Mouse (Mus musculus): ENCODE measurements around the gene Nectin2. TPM values are rescaled to one million over a fixed set of nuclear protein-coding genes. Genes with fewer than 3 reads are reported as not detected.

The Nectin2 gene
- polyA plus RNA-seq, 1 experiment from 2014 or later, result 95.3 TPM

- Histone ChIP-seq H3K27me3 (no peaks in the 10 kb centered on the region), H3K9me3 (no peaks in the 10 kb centered on the region), H3K4me2 (replicated peaks) (no peak within 1 kb of the TSS), H3K4me1 (no peaks in the 10 kb centered on the region), H3K4me3 (no peak within 1 kb of the TSS), H3K27ac (no peak within 1 kb of the TSS), H3K36me3 (no peaks in the 10 kb centered on the region), H3K9ac (no peak within 1 kb of the TSS)
- WGBS, result 60% methylated on average over 8 of the region's 8 CpGs
- no peak for ATAC-seq (ENCODE audit: insufficient number of reproducible peaks, insufficient read depth, low FRiP score, low TSS enrichment)
Measured at GRCm38 (mm10) chr7:19677872-19678271, 72.4 kb downstream of the Nectin2 start, which contains the start of gene Apoc2. Gene Apoc2, minus strand, starts transcription at chr7:19677941.

DNA sequence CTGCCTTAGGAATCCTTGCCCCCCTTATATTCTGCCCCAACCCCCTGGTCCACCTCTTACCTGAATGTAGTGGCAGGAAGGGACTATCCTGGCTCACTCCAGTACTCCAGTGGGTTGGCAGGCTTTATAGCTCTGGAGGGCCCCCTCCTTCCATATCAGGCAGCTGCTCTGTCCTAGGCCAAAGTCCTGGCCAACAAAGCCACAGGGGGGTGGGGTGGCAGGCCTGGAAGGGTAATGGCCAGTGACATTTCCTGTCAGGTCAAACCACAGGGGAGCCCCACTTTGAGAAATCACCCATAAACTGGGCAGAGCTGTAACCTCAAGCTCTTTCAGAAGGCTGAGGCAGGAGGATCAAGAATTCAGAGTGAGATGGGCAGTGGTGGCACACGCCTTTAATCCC is 73.6 kb downstream of the Nectin2 start:
- Histone ChIP-seq H3K36me3 (no peaks in the 10 kb centered on the region), H3K4me2 (replicated peaks) (no peak overlapping the region), H3K27me3 (no peaks in the 10 kb centered on the region), H3K4me1 (no peaks in the 10 kb centered on the region), H3K4me3 (no peak overlapping the region), H3K27ac (no peak overlapping the region), H3K9me3 (no peaks in the 10 kb centered on the region), H3K9ac (no peak overlapping the region)
- 73% methylated on average over 1 of the region's 1 CpGs for WGBS
- ATAC-seq (ENCODE audit: insufficient number of reproducible peaks, insufficient read depth, low FRiP score, low TSS enrichment), result no peak

GRCm38 (mm10) chr7:19675824-19676223 is 74.5 kb downstream of the Nectin2 start:
- no peaks in the 10 kb centered on the region for H3K9me3 ChIP-seq
- whole genome bisulfite sequencing, result 80% methylated on average over 10 of the region's 10 CpGs
- H3K27me3 ChIP-seq, result no peaks in the 10 kb centered on the region
- no peak overlapping the region for H3K27ac ChIP-seq
- H3K4me1 ChIP-seq, result no peaks in the 10 kb centered on the region
- no peak overlapping the region for H3K4me3 ChIP-seq
- ATAC-seq (ENCODE audit: insufficient number of reproducible peaks, insufficient read depth, low FRiP score, low TSS enrichment), result no peak
- H3K36me3 ChIP-seq, result no peaks in the 10 kb centered on the region
- H3K4me2 ChIP-seq (replicated peaks), result no peak overlapping the region
- H3K9ac ChIP-seq, result no peak overlapping the region

GRCm38 (mm10) chr7:19673083-19673699 is 77.1 kb downstream of the Nectin2 start:
- no peaks in the 10 kb centered on the region for H3K9me3 ChIP-seq
- H3K4me1 ChIP-seq, result peaks cover 4% of the 10 kb centered on the region; the same call in 1 of the 2 replicates
- no peaks in the 10 kb centered on the region for H3K27me3 ChIP-seq
- no peak overlapping the region for H3K4me2 ChIP-seq (replicated peaks)
- no peak overlapping the region for H3K4me3 ChIP-seq
- no peaks in the 10 kb centered on the region for H3K36me3 ChIP-seq
- H3K9ac ChIP-seq, result no peak overlapping the region
- H3K27ac ChIP-seq, result no peak overlapping the region
- WGBS, result 62% methylated on average over 14 of the region's 14 CpGs
- no peak for ATAC-seq (ENCODE audit: insufficient number of reproducible peaks, insufficient read depth, low FRiP score, low TSS enrichment)

DNA sequence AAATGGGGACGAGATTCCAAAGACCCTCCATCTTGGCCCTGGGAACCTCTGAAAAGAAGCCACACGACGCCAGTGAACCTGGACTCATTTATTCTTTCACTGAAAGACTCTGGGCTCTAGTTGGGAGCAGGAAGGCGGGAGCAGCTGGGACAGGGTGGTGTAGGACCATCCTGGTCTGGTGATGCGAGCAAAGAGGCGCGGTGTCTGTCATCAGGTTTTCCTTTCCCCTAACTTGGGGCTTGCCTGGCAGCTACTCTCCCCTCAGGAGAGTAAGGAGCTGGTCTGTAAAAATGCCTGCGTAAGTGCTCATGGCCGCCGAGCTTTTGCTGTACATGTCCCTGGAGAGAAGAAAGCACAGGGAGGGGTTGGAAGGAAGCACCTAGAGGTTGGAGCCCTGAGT is 78.8 kb downstream of the Nectin2 start:
- WGBS, result 70% methylated on average over 10 of the region's 10 CpGs
- peaks cover 4% of the 10 kb centered on the region; the same call in 1 of the 2 replicates for H3K4me1 ChIP-seq

DNA sequence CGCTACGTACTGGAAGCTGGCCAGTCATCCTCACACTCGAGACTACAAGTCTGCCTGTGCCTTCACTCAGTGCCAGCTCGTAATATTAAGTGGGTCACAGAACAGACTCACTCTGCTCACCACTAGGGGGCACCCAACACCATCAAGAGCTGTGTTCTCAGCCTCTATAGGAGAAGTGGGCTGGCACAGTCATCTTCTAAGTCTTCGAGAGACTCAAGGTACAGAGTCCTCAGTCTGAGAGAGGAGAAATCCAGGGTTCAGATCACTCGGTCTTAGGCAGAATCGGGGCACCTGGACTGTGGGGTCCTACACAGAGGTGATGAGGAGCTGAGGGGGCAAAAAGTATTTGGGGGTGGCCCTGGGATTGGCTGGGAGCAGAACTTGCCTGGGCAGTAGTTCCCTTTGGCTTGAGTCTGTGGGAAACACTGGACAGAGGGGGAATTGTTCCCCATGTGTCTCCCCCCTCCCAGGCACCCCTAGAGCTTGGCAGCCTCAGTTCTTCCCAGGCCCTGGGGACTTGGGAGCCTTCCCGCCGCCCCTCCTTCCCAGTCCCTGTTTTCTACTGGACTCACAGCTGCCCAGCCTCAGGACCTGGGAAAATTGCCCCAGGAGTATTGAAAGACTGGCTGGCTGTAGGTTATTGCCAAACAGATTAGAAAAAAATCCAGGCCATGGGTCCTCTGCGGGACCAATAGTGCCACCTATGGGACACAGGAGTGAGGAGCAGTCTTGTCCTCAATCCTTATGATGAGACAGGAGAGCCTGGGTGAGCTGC is 81.1 kb downstream of the Nectin2 start:
- Histone ChIP-seq H3K27ac (0 out of 2 replicates have a peak overlapping the region, but pooled peaks have one; percentile 1), H3K9me3 (no peaks in the 10 kb centered on the region), H3K4me3 (0 out of 2 replicates have a peak overlapping the region, but pooled peaks have one; percentile 17), H3K36me3 (no peaks in the 10 kb centered on the region), H3K4me2 (replicated peaks) (peak overlapping the region; percentile 12; the same call in 1 of the 2 replicates), H3K9ac (no peak overlapping the region), H3K27me3 (no peaks in the 10 kb centered on the region), H3K4me1 (peaks cover 9% of the 10 kb centered on the region)
- 3% methylated on average over 10 of the region's 10 CpGs for WGBS
- ATAC-seq (ENCODE audit: insufficient number of reproducible peaks, insufficient read depth, low FRiP score, low TSS enrichment), result peak; percentile 62

More for the DNA sequence above, 78.8 kb downstream of the Nectin2 start:
- H3K27me3 ChIP-seq, result no peaks in the 10 kb centered on the region
- H3K4me3 ChIP-seq, result no peak overlapping the region
- no peaks in the 10 kb centered on the region for H3K9me3 ChIP-seq
- H3K27ac ChIP-seq, result no peak overlapping the region
- no peaks in the 10 kb centered on the region for H3K36me3 ChIP-seq
- no peak for ATAC-seq (ENCODE audit: insufficient number of reproducible peaks, insufficient read depth, low FRiP score, low TSS enrichment)
- H3K4me2 ChIP-seq (replicated peaks), result no peak overlapping the region
- H3K9ac ChIP-seq, result no peak overlapping the region

GRCm38 (mm10) chr7:19667434-19667833 is 82.8 kb downstream of the Nectin2 start:
- WGBS, result 71% methylated on average over 2 of the region's 2 CpGs
- ATAC-seq (ENCODE audit: insufficient number of reproducible peaks, insufficient read depth, low FRiP score, low TSS enrichment), result no peak
- Histone ChIP-seq H3K27ac (no peak overlapping the region), H3K9me3 (no peaks in the 10 kb centered on the region), H3K27me3 (no peaks in the 10 kb centered on the region), H3K36me3 (peaks cover 6% of the 10 kb centered on the region; the same call in 1 of the 2 replicates), H3K4me2 (replicated peaks) (no peak overlapping the region), H3K4me1 (peaks cover 21% of the 10 kb centered on the region), H3K9ac (no peak overlapping the region), H3K4me3 (no peak overlapping the region)

GRCm38 (mm10) chr7:19666750-19667149 is 83.5 kb downstream of the Nectin2 start:
- H3K27me3 ChIP-seq, result no peaks in the 10 kb centered on the region
- peaks cover 10% of the 10 kb centered on the region for H3K36me3 ChIP-seq
- H3K9ac ChIP-seq, result no peak overlapping the region
- H3K4me1 ChIP-seq, result peaks cover 21% of the 10 kb centered on the region
- no peak overlapping the region for H3K4me3 ChIP-seq
- ATAC-seq (ENCODE audit: insufficient number of reproducible peaks, insufficient read depth, low FRiP score, low TSS enrichment), result no peak
- H3K9me3 ChIP-seq, result no peaks in the 10 kb centered on the region
- 66% methylated on average over 3 of the region's 3 CpGs for WGBS
- H3K4me2 ChIP-seq (replicated peaks), result no peak overlapping the region
- H3K27ac ChIP-seq, result no peak overlapping the region

Other genes with a start within 250 kb of the Nectin2 start
- gene Bloc1s3, start 242.1 kb downstream of the Nectin2 start, polyA plus RNA-seq (2016; fragmentation: Nextera tagmentation; extraction: Ambion mirVana), result 4.1 and 4.6 TPM in 2 replicates
- 61.7 and 63.5 TPM in 2 replicates for gene Trappc6a, start 242.1 kb downstream of the Nectin2 start, polyA plus RNA-seq (2016; fragmentation: Nextera tagmentation; extraction: Ambion mirVana)
- 0.06 TPM in 1 of 2 replicates, not detected in the other for gene Nkpd1, start 232.6 kb downstream of the Nectin2 start, polyA plus RNA-seq (2016; fragmentation: Nextera tagmentation; extraction: Ambion mirVana)
- 36.0 and 40.6 TPM in 2 replicates for gene Ppp1r37, start 187.4 kb downstream of the Nectin2 start, polyA plus RNA-seq (2016; fragmentation: Nextera tagmentation; extraction: Ambion mirVana)
- gene Zfp296, start 173.2 kb downstream of the Nectin2 start, polyA plus RNA-seq (2016; fragmentation: Nextera tagmentation; extraction: Ambion mirVana), result 0.17 and 0.36 TPM in 2 replicates
- 150 and 164 TPM in 2 replicates for gene Gemin7, start 172.9 kb downstream of the Nectin2 start, polyA plus RNA-seq (2016; fragmentation: Nextera tagmentation; extraction: Ambion mirVana)
- gene Clasrp, start 146.0 kb downstream of the Nectin2 start, polyA plus RNA-seq (2016; fragmentation: Nextera tagmentation; extraction: Ambion mirVana), result 72.7 and 80.7 TPM in 2 replicates
- 8.0 and 8.5 TPM in 2 replicates for gene Relb, start 121.0 kb downstream of the Nectin2 start, polyA plus RNA-seq (2016; fragmentation: Nextera tagmentation; extraction: Ambion mirVana)
- gene Clptm1, start 85.5 kb downstream of the Nectin2 start, polyA plus RNA-seq (2016; fragmentation: Nextera tagmentation; extraction: Ambion mirVana), result 93.9 and 95.0 TPM in 2 replicates
- 0.74 and 0.83 TPM in 2 replicates for gene Apoc2, start 72.5 kb downstream of the Nectin2 start, polyA plus RNA-seq (2016; fragmentation: Nextera tagmentation; extraction: Ambion mirVana)
- gene Gm44805, start 69.1 kb downstream of the Nectin2 start, polyA plus RNA-seq (2016; fragmentation: Nextera tagmentation; extraction: Ambion mirVana), result not detected in 2 replicates
- gene Apoc4, start 69.0 kb downstream of the Nectin2 start, polyA plus RNA-seq (2016; fragmentation: Nextera tagmentation; extraction: Ambion mirVana), result not detected in 2 replicates
- gene Apoc1, start 57.8 kb downstream of the Nectin2 start, polyA plus RNA-seq (2016; fragmentation: Nextera tagmentation; extraction: Ambion mirVana), result 6.1 and 6.4 TPM in 2 replicates
- gene Apoe, start 51.3 kb downstream of the Nectin2 start, polyA plus RNA-seq (2016; fragmentation: Nextera tagmentation; extraction: Ambion mirVana), result 200 and 220 TPM in 2 replicates
- 163 and 174 TPM in 2 replicates for gene Tomm40, start 35.0 kb downstream of the Nectin2 start, polyA plus RNA-seq (2016; fragmentation: Nextera tagmentation; extraction: Ambion mirVana)
- 62.3 and 69.1 TPM in 2 replicates for gene Bcam, start 20.5 kb upstream of the Nectin2 start, polyA plus RNA-seq (2016; fragmentation: Nextera tagmentation; extraction: Ambion mirVana)
- 4.4 and 4.8 TPM in 2 replicates for gene Cblc, start 46.3 kb upstream of the Nectin2 start, polyA plus RNA-seq (2016; fragmentation: Nextera tagmentation; extraction: Ambion mirVana)
- 2.2 TPM in 2 replicates for gene Bcl3, start 72.3 kb upstream of the Nectin2 start, polyA plus RNA-seq (2016; fragmentation: Nextera tagmentation; extraction: Ambion mirVana)
- 0.20 and 0.62 TPM in 2 replicates for gene Gm19345, start 101.5 kb upstream of the Nectin2 start, polyA plus RNA-seq (2016; fragmentation: Nextera tagmentation; extraction: Ambion mirVana)
- not detected in 2 replicates for gene Ceacam16, start 110.8 kb upstream of the Nectin2 start, polyA plus RNA-seq (2016; fragmentation: Nextera tagmentation; extraction: Ambion mirVana)
- gene Ceacam19, start 137.5 kb upstream of the Nectin2 start, polyA plus RNA-seq (2016; fragmentation: Nextera tagmentation; extraction: Ambion mirVana), result not detected in 2 replicates
- gene Pvr, start 170.7 kb upstream of the Nectin2 start, polyA plus RNA-seq (2016; fragmentation: Nextera tagmentation; extraction: Ambion mirVana), result 9.3 and 10.7 TPM in 2 replicates
- gene Igsf23, start 200.3 kb upstream of the Nectin2 start, polyA plus RNA-seq (2016; fragmentation: Nextera tagmentation; extraction: Ambion mirVana), result 0.41 TPM in 1 of 2 replicates, not detected in the other
- not detected in 2 replicates for gene Ceacam20, start 214.9 kb upstream of the Nectin2 start, polyA plus RNA-seq (2016; fragmentation: Nextera tagmentation; extraction: Ambion mirVana)
- not detected in 2 replicates for gene Nlrp9b, start 241.0 kb upstream of the Nectin2 start, polyA plus RNA-seq (2016; fragmentation: Nextera tagmentation; extraction: Ambion mirVana)

All from embryonic facial prominence, embryonic 12.5 days (tissue).